Mouse (Mus musculus) ES-Bruce4 (cell line): Measurements from ENCODE around the gene Snrpb2. TPM values are rescaled to one million over a fixed set of nuclear protein-coding genes. Genes with fewer than 3 reads are reported as not detected.

Experiments used
- H3K27ac ChIP-seq: 2 replicates; pipeline ENCODE4 v1.5.1; 2012; ENCODE audit warnings: low read length, inconsistent platforms; ENCODE audit not compliant: insufficient read depth
- H3K27me3 ChIP-seq: 2 replicates; pipeline ENCODE4 v1.6.1; 2012; ENCODE audit warnings: mild to moderate bottlenecking, low read length, inconsistent platforms; ENCODE audit not compliant: control insufficient read depth, poor library complexity, insufficient read depth, severe bottlenecking
- H3K36me3 ChIP-seq: 2 replicates; pipeline ENCODE4 v1.6.1; 2012; ENCODE audit warnings: inconsistent platforms, mild to moderate bottlenecking, low read length, moderate library complexity; ENCODE audit not compliant: control insufficient read depth, poor library complexity, insufficient read depth, severe bottlenecking
- H3K4me1 ChIP-seq: one replicate; pipeline ENCODE4 v1.8.1; 2011; ENCODE audit warnings: low read length; ENCODE audit not compliant: control insufficient read depth, insufficient read depth
- H3K4me3 ChIP-seq: 2 replicates; pipeline ENCODE4 v1.5.1; 2011; ENCODE audit warnings: low read depth, mild to moderate bottlenecking, low read length
- H3K9ac ChIP-seq: 2 replicates; pipeline ENCODE4 v1.6.1; 2012; ENCODE audit warnings: low read depth, mild to moderate bottlenecking, inconsistent platforms; ENCODE audit not compliant: poor library complexity, severe bottlenecking
- H3K9me3 ChIP-seq: replicated peaks from 2 replicates; pipeline ENCODE4 v1.6.1; 2012; ENCODE audit warnings: mild to moderate bottlenecking, low read length, inconsistent platforms; ENCODE audit not compliant: control insufficient read depth, poor library complexity, insufficient read depth, severe bottlenecking
- CTCF ChIP-seq: IDR thresholded peaks from one replicate; pipeline ENCODE4 v1.8.1; 2011; ENCODE audit warnings: low read depth, low read length
- EP300 ChIP-seq: IDR thresholded peaks from 2 replicates; pipeline ENCODE4 v1.6.1; 2011; ENCODE audit warnings: low read depth, low read length; ENCODE audit not compliant: insufficient read depth
- POLR2A ChIP-seq: IDR thresholded peaks from one replicate; pipeline ENCODE4 v1.8.1; 2011; ENCODE audit warnings: low read length; ENCODE audit not compliant: insufficient read depth
- polyA plus RNA-seq: library from polyadenylated mRNA; stranded (reverse); fragments of >200 nt; gene quantifications from 2 replicates; pipeline ENCODE4 v1.2.4, GENCODE M21; 2011; ENCODE audit warnings: low read depth; ENCODE audit not compliant: missing spikeins, insufficient read depth, insufficient read length

Gene Snrpb2
- polyA plus RNA-seq, 1 experiment: 155 TPM

DNA sequence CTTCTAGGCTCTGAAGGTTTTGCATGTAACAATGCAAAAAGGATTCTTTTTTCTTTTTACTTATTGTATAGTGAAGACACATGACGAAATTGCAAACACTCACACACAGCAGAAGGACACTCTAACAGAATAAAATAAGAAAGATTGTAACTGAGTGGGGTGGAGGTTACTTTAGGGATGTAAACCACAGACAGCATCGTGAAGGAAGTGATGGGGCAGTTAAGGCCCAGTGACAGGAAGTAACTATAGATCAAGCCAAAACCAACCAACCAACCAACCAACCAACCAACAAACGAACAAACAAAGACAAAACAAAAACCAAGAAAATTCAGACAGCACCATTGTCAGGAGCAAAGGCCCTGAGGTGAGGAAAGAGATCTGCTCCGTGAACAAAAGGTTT is 38.6 kb upstream of the Snrpb2 start:
- Histone ChIP-seq H3K27me3 (no peaks in the 10 kb centered on the region), H3K4me3 (no peak overlapping the region)

DNA sequence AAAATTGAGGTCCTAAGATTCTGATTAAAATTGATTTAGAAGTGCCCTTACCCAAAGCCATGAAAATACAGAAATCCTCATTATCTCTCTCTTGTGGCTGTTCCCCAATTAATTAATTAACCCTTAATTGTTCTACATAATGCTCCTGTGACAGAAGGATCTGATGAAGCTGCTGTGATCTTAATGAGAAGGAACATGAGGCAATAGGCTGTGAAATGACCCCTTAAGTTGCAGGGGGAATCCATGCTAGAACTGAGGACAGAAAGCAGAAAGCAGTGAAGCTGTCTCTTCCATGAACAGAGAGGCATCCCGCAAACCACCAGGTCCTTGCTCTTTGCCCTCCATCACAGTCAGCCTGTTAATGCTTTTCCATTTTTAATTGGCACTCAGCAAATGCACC is 31.6 kb upstream of the Snrpb2 start:
- H3K27ac ChIP-seq: no peak overlapping the region
- H3K9ac ChIP-seq: no peak overlapping the region
- H3K4me3 ChIP-seq: no peak overlapping the region
- no peaks in the 10 kb centered on the region for H3K4me1 ChIP-seq
- no peaks in the 10 kb centered on the region for H3K27me3 ChIP-seq
- no peaks in the 10 kb centered on the region for H3K9me3 ChIP-seq
- TF ChIP-seq POLR2A (no peak), CTCF (no peak), EP300 (no peak)
- H3K36me3 ChIP-seq: no peaks in the 10 kb centered on the region

More for the DNA sequence above, 38.6 kb upstream of the Snrpb2 start:
- Histone ChIP-seq H3K9ac (no peak overlapping the region), H3K4me1 (no peaks in the 10 kb centered on the region), H3K36me3 (no peaks in the 10 kb centered on the region), H3K27ac (no peak overlapping the region), H3K9me3 (no peaks in the 10 kb centered on the region)
- TF ChIP-seq EP300: no peak
- no peak for TF ChIP-seq POLR2A
- TF ChIP-seq CTCF: no peak

DNA sequence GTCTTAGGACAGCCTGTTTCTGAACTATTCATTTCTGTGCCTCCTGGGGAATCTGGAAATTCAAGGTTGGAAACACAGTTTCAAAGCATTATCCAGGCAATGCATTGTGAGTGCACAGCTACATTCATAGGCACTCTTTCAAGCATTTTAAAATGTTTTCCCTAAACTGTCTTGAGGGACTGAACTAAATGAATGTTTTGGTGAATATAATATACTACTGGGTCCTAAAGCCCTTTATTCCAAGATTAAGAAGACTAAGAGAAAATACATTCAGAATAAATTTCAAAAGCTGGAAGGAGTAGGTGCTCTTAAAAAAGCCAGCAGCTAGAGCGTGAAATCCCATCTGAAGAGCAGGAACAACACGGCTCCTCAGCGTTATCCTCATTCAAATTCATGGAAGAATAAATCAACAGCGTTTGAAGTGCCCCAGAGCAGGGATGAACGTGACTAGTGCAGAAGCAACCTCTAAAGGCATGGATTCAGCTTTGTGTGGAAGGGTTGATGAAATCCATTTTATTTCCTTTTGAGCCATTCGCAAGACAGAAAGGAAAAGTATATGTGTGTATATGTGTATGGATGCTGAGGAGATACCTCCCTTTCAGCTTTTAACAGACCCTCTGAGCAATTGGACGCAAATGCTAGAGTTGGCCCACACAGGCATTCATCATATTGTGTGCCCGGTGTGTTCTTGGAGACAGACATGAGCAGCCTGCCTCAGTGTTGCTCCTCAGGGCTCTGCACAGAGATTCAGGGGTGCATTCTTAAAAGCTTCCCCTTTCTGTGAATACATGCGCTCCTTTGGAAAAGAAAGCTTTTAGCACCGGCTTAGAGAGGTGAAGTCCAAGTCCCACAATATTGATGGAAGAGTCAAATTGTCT is 30.2 kb upstream of the Snrpb2 start:
- Histone ChIP-seq H3K27ac (no peak overlapping the region), H3K36me3 (no peaks in the 10 kb centered on the region), H3K9me3 (no peaks in the 10 kb centered on the region), H3K9ac (no peak overlapping the region), H3K4me3 (no peak overlapping the region), H3K4me1 (no peaks in the 10 kb centered on the region), H3K27me3 (no peaks in the 10 kb centered on the region)
- no peak for TF ChIP-seq EP300
- no peak for TF ChIP-seq CTCF
- TF ChIP-seq POLR2A: no peak

DNA sequence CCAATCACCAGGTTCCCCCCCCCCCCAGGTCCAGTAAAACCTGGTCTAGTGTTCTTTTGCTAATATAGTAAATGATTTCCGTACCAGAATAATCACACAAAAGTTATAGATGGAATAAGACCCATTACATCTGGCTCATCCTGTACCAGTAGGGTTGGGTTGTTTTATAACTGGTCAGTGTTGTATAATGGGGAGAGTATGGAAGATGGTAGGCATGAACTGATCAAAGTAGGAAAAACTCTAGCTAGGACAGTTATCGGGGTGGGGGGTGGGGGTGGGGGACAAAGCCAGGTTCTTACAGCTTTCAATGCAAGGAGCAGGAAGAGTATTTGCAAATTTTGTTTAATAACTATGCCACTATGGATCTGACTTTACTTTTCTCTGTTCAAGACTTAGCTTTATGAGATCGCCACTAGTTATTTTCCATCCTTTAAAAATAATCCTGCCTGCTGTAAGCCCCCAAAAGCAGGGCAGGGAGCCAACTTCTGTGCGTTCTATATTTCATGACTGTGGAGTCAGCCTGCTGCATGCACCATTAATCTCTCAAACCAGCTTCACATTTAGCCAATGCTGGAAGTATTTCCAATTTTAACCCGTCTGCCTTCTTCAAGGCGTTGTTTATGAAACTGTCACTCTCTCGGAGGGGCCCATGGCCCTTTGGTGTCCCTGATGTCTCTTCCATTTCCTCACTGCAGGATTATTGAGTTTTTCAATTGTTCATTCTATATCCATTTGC is 28.3 kb upstream of the Snrpb2 start:
- Histone ChIP-seq H3K4me3 (no peak overlapping the region), H3K9me3 (no peaks in the 10 kb centered on the region), H3K27ac (no peak overlapping the region), H3K27me3 (no peaks in the 10 kb centered on the region), H3K9ac (no peak overlapping the region), H3K36me3 (no peaks in the 10 kb centered on the region), H3K4me1 (no peaks in the 10 kb centered on the region)
- TF ChIP-seq POLR2A (no peak), EP300 (no peak)

DNA sequence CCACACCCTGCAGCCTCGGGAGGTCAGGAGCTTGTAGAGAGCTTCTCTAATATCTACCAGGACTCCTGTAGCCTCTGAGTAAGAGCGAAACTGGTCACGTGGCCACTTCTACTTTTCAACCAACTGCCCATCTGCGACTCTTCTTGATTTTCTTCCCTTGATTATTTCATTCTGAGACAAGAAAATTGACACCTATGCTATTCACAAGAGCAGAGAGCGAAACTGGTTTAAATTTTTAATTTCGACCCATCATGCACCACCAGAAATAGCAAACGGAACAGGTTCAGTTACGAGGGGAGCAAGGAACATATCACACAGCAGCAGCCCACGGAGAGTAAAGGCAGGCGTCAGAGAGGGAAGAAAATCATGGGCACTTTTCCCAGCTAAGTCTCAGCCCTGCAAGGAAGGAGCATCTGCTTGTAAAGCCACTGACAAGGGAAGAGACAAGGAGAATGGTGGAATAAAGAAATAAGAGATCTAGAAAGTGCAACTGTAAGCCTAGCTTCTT is 27.7 kb upstream of the Snrpb2 start:
- Histone ChIP-seq H3K36me3 (no peaks in the 10 kb centered on the region), H3K27ac (no peak overlapping the region), H3K9ac (no peak overlapping the region), H3K4me1 (no peaks in the 10 kb centered on the region), H3K27me3 (no peaks in the 10 kb centered on the region), H3K9me3 (no peaks in the 10 kb centered on the region), H3K4me3 (no peak overlapping the region)
- TF ChIP-seq POLR2A (no peak), EP300 (no peak), CTCF (no peak)

DNA sequence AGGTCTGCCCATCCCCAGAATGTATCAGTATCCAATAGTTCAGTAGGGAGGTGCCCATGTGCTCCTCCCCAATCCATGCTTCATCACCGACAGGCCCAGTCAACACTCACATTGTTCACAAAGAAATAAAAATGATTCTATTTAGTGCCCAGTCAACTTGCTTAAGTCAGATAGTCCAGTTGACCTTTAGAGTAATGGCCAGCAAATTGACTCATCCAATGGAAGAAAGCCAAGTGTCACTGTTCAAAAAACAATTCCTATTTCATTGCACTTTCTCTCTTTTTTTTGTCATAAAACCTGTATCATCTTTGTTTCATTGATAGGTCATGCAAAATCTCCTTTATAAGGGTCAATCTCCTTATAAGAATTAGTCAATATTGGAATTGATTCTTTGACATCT is 21.2 kb upstream of the Snrpb2 start:
- Histone ChIP-seq H3K27me3 (no peaks in the 10 kb centered on the region), H3K27ac (no peak overlapping the region), H3K9me3 (no peaks in the 10 kb centered on the region), H3K9ac (no peak overlapping the region), H3K4me1 (no peaks in the 10 kb centered on the region), H3K36me3 (no peaks in the 10 kb centered on the region), H3K4me3 (no peak overlapping the region)
- TF ChIP-seq POLR2A: no peak
